Mouse (Mus musculus): ENCODE results near the gene Rai1. TPM values are rescaled to one million over a fixed set of nuclear protein-coding genes. Genes with fewer than 3 reads are reported as not detected.

The Rai1 gene
- total and polyA plus RNA-seq, 3 experiments = 6.6 to 22.6 (median 15.4) TPM

- TF ChIP-seq CHD1 (IDR thresholded peaks at IDR 0.05; ENCODE audit: low read depth, low read length) = no peak
Measured at GRCm38 (mm10) chr11:60104810-60105592, at the start of gene Rai1 (continued).

DNA sequence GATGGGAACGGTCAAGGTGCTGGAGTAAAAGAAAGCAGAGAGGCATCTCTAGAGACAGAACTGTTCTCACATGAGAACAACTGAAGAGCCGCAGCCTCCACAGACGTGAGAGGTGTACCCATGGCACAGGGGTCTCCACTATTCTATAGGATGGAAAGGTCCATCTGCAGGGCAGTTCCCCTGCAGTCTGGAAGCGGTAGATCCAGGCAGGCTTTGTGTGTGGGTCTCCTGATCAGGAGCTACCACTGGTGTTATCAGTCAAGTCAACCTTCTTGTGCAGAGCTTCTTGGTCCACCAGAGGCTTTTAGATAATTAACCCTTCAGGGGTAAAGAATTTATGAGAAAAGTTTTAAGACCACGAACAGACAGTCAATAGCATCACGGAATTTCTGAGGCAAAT, 48.3 kb upstream of the Rai1 start:
- dilution Hi-C loops (cut with MboI; ENCODE audit: extremely low pct_ligation_motif_present, extremely low pct_unique_long_range_greater_than_20kb, low sequenced_read_pairs) = no loop called here
- no peak for DNase-seq (ENCODE audit: extremely low read depth)
- Histone ChIP-seq H3K4me2 (ENCODE audit: insufficient read depth, low read depth, poor library complexity, severe bottlenecking) (no peak overlapping the region), H3K36me3 (replicated peaks in 1 of 2; ENCODE audit: control insufficient read depth in 1 of 2, insufficient read depth in 1 of 2, low read length in 1 of 2) (no peaks in the 10 kb centered on the region), H3K4me1 (ENCODE audit: control insufficient read depth in 1 of 2, insufficient read depth in 2 of 2) (peaks cover 2 to 4% of the 10 kb centered on the region in 2 experiments; a peak in 3 of 4 replicates), H3K27ac (ENCODE audit: insufficient read depth, low read depth) (no peak overlapping the region), H3K27me3 (replicated peaks) (peaks cover 54% of the 10 kb centered on the region), H3K9ac (ENCODE audit: insufficient read depth, low read depth) (no peak overlapping the region), H3K79me2 (replicated peaks; ENCODE audit: control insufficient read depth, extremely low read depth, insufficient read depth, poor library complexity, severe bottlenecking) (no peaks in the 10 kb centered on the region), H3K4me3 (replicated peaks in 1 of 3; ENCODE audit: low read depth in 2 of 3, low read length in 2 of 3, poor library complexity in 1 of 3) (no peak overlapping the region), H3K9me3 (replicated peaks; ENCODE audit: low read length) (no peaks in the 10 kb centered on the region)
- in situ Hi-C loops (cut with MboI; ENCODE audit: low pct_ligation_motif_present, low pct_unique_long_range_greater_than_20kb, low sequenced_read_pairs) = no loop called here
- TF ChIP-seq UBTF (IDR thresholded peaks at IDR 0.05; ENCODE audit: low read depth, low read length) (no peak), MAX (IDR thresholded peaks at IDR 0.05; ENCODE audit: low read length) (no peak), MXI1 (IDR thresholded peaks at IDR 0.05; ENCODE audit: low read depth, low read length) (no peak), TBP (conservative IDR thresholded peaks at IDR 0.05; ENCODE audit: low read depth, low read length) (no peak), PAX5 (IDR thresholded peaks at IDR 0.05; ENCODE audit: low read length) (no peak), TCF12 (IDR thresholded peaks at IDR 0.05; ENCODE audit: low read depth, low read length) (no peak), BHLHE40 (IDR thresholded peaks at IDR 0.05; ENCODE audit: low read depth, low read length) (no peak), MYC (IDR thresholded peaks at IDR 0.05; ENCODE audit: low read depth, low read length) (no peak), HCFC1 (IDR thresholded peaks at IDR 0.05; ENCODE audit: low read depth, low read length) (no peak), E2F4 (IDR thresholded peaks at IDR 0.05; ENCODE audit: insufficient replicate concordance, low read depth, low read length) (no peak), RAD21 (IDR thresholded peaks at IDR 0.05; ENCODE audit: low read depth, low read length) (no peak), ELF1 (IDR thresholded peaks at IDR 0.05; ENCODE audit: low read depth, low read length) (no peak), SIN3A (IDR thresholded peaks at IDR 0.05; ENCODE audit: low read length) (no peak), EP300 (IDR thresholded peaks at IDR 0.05; ENCODE audit: low read length) (no peak)

- in situ Hi-C loops (cut with MboI; ENCODE audit: low pct_ligation_motif_present, low pct_unique_long_range_greater_than_20kb, low sequenced_read_pairs) (no loop called here), dilution Hi-C loops (cut with MboI; ENCODE audit: extremely low pct_ligation_motif_present, extremely low pct_unique_long_range_greater_than_20kb, low sequenced_read_pairs) (no loop called here)
- no peak overlapping the region for H3K9ac ChIP-seq (ENCODE audit: insufficient read depth, low read depth)
- no peak overlapping the region for H3K4me2 ChIP-seq (ENCODE audit: insufficient read depth, low read depth, poor library complexity, severe bottlenecking)
- no peak overlapping the region for H3K4me3 ChIP-seq (replicated peaks in 1 of 3; ENCODE audit: low read depth in 2 of 3, low read length in 2 of 3, poor library complexity in 1 of 3)
- H3K79me2 ChIP-seq (replicated peaks; ENCODE audit: control insufficient read depth, extremely low read depth, insufficient read depth, poor library complexity, severe bottlenecking) = no peaks in the 10 kb centered on the region
- no peak overlapping the region for H3K27ac ChIP-seq (ENCODE audit: insufficient read depth, low read depth)
- TF ChIP-seq MAZ (IDR thresholded peaks at IDR 0.05; ENCODE audit: low read depth, low read length) (no peak), ELF1 (IDR thresholded peaks at IDR 0.05; ENCODE audit: low read depth, low read length) (no peak), NELFE (IDR thresholded peaks at IDR 0.05; ENCODE audit: low read depth, low read length) (no peak), RAD21 (IDR thresholded peaks at IDR 0.05; ENCODE audit: low read depth, low read length) (no peak), CHD1 (IDR thresholded peaks at IDR 0.05; ENCODE audit: low read depth, low read length) (no peak), JUND (conservative IDR thresholded peaks at IDR 0.05; ENCODE audit: low read depth, low read length) (no peak), CTCF (conservative IDR thresholded peaks at IDR 0.05 in 1 of 2, IDR thresholded peaks at IDR 0.05 in 1 of 2; ENCODE audit: low read depth in 2 of 2, low read length in 2 of 2) (no peak), UBTF (IDR thresholded peaks at IDR 0.05; ENCODE audit: low read depth, low read length) (no peak), SMC3 (IDR thresholded peaks at IDR 0.05; ENCODE audit: low read depth, low read length) (no peak), EP300 (IDR thresholded peaks at IDR 0.05; ENCODE audit: low read length) (no peak), ZC3H11A (IDR thresholded peaks at IDR 0.05; ENCODE audit: low read depth, low read length) (no peak)
- peaks cover 45% of the 10 kb centered on the region for H3K27me3 ChIP-seq (replicated peaks)
- H3K36me3 ChIP-seq (replicated peaks in 1 of 2; ENCODE audit: control insufficient read depth in 1 of 2, insufficient read depth in 1 of 2, low read length in 1 of 2) = no peaks in the 10 kb centered on the region
- peaks cover 4 to 7% of the 10 kb centered on the region in 2 experiments; a peak in 3 of 4 replicates for H3K4me1 ChIP-seq (ENCODE audit: control insufficient read depth in 1 of 2, insufficient read depth in 2 of 2)
- no peaks in the 10 kb centered on the region for H3K9me3 ChIP-seq (replicated peaks; ENCODE audit: low read length)
- DNase-seq (ENCODE audit: extremely low read depth) = no peak
Measured at GRCm38 (mm10) chr11:60057987-60058386, 46.8 kb upstream of the Rai1 start.

All from CH12.LX (cell line).